Mouse (Mus musculus): ENCODE data around the gene 4933427D14Rik. TPM values are rescaled to one million over a fixed set of nuclear protein-coding genes. Genes with fewer than 3 reads are reported as not detected.
"Not testable (repeated sequence)": the region's sequence is repeated elsewhere in the genome, so short reads cannot be mapped to it uniquely, and the experiment has no call there.

4933427D14Rik gene
- total RNA-seq, 2 experiments from 2014 or later: 19.8 to 26.3 TPM

DNA sequence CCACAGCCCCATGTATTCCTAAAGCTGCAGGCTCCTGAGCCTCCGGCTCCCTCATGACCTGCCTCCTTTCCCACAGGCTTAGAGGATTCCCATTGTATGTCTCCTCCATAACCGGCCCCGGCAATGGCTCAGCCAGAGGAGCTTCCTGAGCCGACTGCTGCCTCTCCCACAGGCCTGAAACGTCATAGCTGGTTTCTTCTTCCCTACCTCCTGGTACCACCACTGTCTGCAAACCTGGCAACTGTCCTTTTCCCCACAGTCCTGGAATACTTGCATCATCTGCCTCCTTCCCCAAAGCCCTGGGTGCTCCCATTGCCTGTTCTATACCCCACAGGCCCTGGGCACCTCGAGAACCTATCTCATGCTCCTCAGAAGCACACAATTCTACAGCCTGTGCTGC lies 2.0 kb downstream of the 4933427D14Rik start:
- no peak for DNase-seq (ENCODE audit: low spot score in 2 of 2)

DNA sequence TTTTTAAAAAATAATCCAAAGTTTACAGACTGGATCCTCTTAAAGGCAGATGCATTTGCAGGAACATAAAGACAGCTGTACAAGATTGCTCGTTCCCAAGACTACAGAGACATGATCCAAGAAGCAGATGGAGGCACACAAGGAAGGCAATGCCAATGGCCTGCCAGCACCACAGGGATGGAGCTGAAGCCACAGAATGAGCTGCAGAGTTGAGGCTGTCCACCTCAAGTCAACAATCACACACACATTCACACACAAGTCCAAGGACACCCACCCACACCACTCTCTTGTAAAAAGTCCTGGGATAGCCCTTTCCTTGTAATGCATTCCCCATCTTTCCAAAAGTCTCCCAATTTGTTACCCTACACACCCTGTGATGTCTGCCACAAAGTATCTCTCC lies 3.8 kb downstream of the 4933427D14Rik start:
- no peak for DNase-seq (ENCODE audit: low spot score in 2 of 2)

DNA sequence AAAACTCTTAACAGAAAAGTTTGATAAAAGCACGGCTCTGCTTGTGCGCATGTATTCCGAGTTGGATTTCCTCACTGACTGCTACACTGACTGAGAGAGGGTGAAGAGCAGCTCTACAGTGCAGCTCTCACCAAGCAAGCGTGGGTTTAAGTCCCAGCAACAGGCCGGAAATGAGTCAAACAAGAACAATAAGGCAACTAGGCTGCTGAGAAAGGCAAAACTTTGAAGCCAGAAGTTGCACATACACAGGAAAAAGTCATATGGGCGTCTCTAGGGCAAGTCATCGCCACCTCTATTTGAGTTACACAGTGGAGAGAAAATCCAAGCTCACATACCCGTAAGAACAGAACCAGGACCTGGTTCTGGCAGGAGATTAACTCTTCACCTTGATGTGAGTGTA lies 10.8 kb downstream of the 4933427D14Rik start:
- no peak for DNase-seq (ENCODE audit: low spot score in 2 of 2)

DNA sequence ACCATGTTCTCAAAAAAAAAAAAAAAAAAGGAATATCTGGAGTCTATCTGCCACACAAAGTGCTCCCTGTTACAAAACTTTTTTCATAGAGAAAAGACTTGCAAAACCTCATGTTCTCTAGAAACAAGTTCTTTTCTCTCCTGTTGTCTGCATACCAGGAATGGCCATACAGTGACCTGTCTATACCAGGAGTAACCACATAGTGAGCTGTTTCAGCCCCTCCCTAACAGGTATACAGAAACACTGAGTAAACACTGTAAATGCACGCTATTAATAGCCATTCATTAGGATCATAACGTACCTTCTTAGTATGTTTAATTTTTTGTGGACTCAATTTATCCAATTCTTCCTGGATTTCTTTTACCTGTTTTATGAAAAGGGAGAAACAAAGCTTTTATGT lies 13.0 kb downstream of the 4933427D14Rik start:
- no peak for DNase-seq (ENCODE audit: low spot score in 2 of 2)

DNA sequence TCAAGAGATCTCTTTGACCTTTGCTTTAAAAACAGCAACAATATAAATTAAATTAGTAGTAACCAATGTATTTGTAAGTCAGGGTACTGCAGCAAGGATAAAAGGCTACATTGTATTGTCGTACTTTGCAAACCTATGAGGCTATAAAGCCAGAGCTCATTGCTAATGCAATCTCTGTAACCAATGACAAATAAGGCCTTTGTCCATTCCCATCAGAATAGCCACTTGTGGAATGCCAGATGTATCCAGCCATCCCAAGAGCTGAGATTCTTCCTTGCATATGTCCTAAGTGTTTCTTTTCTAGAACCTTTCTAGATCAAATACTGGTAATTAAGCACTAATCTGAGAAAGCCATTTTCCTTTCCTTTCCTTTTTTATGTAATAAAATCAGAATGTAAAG lies 16.4 kb downstream of the 4933427D14Rik start:
- no peak for DNase-seq (ENCODE audit: low spot score in 2 of 2)

DNA sequence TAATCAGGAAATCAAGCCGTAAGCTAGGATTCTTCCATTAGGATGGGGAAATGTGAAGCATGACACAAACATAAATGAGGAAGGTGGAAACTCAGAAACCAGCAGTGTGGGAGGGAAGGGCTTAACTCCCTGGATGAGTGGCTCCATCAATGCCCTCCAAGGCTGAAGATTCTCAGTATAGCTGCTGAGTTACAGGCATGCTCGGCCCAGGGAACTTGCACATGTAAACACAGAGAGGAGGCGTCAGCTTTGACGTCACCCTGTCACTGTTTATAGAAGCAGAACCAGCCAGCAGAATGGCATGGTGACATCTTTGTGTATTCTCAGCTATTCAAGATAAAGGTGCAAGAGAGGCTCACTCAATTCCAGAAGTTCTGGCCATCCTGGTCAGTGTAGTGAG lies 23.0 kb downstream of the 4933427D14Rik start:
- no peak for DNase-seq (ENCODE audit: low spot score in 2 of 2)

DNA sequence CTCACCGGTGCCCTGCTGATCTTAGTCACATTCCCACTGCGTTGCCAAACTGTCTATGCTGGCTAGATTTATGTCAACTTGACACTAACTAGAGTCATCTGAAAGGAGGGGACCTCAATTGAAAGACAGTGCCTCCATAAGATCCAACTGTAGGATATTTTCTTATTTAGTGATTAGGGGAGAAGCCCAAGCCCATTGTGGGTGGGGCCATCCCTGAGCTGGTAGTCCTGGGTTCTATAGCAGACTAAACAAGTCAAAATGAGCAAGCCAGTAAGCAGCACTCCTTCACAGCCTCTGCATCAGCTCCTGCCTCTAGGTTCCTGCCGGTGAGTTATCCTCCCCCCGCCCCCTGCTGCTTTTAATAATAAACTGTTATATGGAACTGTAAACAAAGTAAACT lies 26.1 kb downstream of the 4933427D14Rik start:
- DNase-seq (ENCODE audit: low spot score in 2 of 2): no peak

DNA sequence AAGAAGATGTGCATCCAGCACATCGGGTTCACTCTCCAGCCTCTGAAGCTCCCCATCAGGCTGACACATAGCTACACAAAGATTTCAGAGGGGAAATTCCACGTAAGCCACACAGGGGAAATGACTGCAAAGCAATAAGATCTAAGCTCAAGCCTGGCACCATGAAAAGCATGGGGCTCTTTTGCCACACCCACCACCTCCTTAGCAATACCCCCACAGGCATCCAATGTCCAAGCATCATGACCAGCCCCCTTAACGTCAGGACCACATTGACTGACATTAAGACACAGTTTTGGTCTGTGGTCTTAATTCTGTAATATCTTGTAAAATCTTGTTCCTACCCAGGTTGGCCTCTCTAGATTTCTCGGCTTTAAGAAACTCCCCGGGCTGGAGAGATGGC lies 26.7 kb downstream of the 4933427D14Rik start:
- DNase-seq (ENCODE audit: low spot score in 2 of 2): no peak

DNA sequence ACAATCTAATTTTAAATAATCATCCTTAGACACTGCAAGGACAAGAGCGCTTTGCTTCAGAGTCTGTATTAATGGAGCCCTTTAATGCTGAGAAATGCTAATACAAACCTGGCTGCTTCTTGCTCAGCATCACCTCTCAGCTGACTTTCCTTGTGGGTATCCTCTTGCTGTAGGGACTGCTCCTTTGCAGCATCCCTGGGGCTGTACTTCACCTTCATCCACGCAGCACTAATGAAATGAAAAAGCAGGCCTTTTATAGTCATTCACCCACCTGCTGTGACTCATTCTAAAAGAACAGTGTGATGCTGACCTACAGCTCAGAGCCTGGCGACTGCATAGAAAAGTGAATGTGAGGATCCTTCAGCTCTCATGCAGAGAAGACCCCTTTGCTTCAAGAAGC lies 30.7 kb downstream of the 4933427D14Rik start:
- DNase-seq (ENCODE audit: low spot score in 2 of 2): no peak

DNA sequence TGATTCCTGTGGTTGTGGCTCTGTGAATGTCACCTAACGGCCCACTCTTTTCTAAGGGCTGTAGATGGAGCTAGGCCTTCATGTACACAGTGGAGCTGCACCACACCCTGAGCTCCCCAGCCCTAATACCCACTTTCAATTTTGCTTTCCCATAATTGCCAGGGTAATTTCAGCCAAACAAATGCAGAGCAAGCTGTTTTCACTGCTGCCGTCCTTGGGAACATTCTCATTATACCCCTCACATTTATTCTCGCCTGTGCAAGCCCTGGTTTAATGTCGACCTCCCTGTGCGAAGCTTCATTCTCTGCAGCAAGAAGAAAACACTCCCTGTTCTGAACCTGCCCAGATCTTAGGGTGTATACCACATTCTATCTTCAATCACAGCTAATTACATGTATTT lies 31.3 kb downstream of the 4933427D14Rik start:
- DNase-seq (ENCODE audit: low spot score in 2 of 2): peak in 1 of 2 experiments; percentile 45

DNA sequence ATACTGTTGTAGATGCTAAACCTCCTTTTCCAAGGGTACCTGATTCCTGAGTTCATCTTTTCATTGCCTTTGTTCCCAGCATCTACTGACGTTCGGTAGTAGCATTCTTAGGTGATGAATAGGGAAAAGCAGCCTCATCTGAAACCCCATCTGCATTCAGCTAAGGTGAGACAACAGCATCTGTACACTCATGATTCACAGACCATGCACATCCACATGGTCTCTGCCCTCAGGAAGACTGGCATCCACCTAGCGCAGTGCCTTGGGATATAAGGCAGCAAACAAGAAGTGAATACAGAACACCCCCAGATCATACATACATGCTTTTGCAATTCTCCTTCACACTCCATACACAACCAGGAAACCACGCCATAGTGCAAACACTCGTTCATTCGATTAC lies 32.5 kb downstream of the 4933427D14Rik start:
- DNase-seq (ENCODE audit: low spot score in 2 of 2): no peak

DNA sequence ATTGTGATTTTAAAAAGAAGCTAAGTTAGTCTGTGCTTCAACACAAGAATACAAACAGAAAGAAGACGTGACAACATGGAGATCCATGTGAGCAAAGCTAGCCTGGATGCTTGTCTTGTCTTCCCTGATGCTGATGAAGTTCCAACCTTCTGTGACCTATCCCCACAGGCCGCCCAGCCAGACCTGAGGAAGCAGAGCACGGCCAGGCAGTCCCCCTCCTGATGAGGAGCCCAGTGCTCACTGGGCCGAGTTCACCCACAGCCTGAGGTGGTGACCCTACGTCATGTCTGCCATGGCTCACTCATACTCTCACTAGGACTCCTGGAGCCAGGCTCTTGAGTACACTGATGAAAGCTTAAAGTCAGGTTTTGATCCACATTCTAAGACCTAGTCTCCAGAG lies 33.8 kb downstream of the 4933427D14Rik start:
- no peak for DNase-seq (ENCODE audit: low spot score in 2 of 2)

DNA sequence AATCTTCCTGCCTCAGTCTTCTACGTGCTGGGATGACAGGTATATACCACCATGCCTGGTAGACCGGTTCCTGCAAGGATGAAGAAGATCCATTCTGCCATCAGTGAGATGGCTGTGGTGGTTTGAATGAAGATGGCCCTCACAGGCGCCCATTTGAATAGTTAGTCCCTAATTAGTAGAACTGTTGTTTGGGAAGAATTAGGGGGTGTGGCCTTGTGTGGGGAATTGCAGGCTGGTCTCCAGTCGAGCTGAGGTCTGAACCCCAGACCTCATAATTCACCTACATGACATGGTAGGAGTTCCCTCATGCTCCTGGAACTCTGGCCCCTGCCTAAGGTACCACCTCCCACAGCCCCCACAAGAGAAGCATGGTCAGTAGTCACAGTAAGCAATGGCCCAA lies 35.4 kb downstream of the 4933427D14Rik start:
- not testable (repeated sequence) for DNase-seq (ENCODE audit: low spot score in 2 of 2)

DNA sequence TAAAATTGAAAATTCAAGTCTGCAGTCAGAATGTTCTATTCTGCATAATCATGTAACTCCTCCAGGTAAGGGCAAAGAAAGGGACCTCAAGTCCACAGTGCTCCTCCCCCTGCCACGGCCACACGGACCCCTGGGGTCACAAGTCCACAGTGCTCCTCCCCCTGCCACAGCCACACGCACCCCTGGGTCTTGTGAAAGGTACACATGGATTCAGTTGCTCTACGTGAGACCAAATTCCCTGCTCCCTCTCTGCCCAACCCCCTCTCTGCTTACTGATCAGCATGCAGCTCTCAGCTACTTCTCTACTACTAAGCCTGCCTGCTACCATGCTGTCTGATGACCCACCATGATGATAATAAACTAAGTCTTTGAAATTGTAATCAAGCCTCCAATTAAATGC lies 37.4 kb downstream of the 4933427D14Rik start:
- DNase-seq (ENCODE audit: low spot score in 2 of 2): no peak

DNA sequence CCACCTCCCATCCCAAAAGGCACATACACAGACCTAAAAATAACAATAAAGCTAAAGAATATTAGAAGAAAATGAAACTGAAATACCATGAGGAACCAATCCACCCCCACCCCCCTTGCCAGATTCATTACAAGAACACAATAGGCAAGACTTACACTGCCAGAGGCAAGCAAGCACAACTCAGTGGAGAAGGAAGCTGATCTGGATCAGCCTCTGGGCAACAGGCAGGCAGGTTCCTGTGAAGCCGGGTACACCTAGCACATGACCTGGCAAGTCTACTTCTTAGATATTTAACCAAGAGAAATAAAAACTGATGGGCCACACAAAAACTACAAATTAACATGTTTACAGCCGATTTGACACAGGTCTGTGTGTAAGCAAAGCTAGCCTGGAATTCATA lies 44.1 kb downstream of the 4933427D14Rik start:
- no peak for DNase-seq (ENCODE audit: low spot score in 2 of 2)

DNA sequence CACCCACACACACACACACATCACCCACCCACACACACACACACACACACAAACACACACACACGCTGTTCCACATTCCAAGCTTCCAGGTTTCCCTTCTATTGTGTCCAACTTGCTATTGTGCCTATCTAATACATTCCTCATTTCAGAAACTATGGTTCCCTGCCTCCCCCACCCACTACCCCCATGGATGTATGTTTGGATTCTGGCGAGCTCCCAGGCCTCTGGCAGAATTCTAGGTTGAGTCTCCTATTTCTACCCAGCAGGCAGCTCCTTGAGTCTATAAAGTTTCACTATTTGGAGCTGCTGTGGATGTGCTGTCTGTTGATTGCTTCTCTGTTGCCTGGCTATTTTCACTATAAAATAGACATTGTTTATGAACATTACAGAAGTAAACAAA lies 50.6 kb downstream of the 4933427D14Rik start:
- no peak for DNase-seq (ENCODE audit: low spot score in 2 of 2)

DNA sequence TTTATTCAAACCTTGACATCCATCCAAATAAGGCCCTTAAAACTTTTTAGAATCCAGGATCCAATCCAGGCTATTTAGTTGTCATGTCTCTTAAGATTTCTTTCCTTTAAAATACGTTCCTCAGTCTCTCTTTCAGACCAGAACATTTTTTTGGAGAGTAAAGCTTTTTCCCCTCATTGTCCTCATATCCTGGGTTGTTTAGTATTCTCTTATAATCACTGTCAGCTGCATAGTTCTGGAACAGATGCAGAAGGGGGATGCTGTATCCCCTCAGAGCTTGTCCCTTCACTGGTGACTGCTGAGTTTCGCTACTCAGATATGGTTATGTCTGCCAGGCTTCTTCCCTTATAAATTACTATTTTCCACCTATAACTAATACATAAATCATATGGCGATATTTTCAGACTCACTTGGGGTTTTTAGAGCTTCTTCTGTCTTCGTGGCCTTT lies 51.3 kb downstream of the 4933427D14Rik start:
- DNase-seq (ENCODE audit: low spot score in 2 of 2): no peak

DNA sequence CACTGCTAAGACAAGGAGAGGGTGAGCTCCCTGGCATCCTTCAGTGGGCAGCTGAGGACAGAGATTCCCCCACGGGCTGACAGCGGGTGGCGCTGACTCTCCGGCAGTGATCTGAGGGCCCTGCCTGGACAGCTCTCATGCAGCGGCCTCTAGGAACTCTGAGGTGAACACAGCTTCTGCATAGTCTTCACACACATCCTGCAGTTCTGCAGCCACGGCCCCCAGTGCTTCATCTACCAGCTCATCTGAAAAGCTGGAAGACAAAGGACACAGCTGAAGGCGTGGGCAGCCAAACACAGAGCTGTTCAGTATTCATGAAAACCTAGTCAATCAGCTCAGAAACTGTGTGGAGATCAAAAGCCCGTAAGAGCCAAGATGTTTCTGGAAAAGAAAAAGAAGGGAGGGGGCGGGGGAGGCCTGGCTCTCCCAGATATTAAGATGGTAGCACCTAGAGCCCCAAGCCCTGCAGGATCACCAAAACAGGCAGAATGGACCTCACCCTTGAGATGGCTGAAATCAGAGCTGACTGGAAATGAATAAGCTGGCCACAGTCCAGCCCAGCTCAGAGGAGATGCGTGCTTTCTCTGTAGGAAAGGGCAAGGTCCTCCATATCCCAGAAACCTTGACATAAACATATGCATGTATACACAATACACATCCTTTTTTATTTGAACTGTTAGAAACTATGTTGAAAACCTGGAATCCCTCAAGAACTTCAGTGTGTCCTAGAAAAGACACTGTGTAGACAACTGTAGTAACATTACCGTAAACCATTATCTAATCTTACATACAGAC lies 51.9 kb downstream of the 4933427D14Rik start:
- DNase-seq (ENCODE audit: low spot score in 2 of 2): peak; percentile 75 to 87

DNA sequence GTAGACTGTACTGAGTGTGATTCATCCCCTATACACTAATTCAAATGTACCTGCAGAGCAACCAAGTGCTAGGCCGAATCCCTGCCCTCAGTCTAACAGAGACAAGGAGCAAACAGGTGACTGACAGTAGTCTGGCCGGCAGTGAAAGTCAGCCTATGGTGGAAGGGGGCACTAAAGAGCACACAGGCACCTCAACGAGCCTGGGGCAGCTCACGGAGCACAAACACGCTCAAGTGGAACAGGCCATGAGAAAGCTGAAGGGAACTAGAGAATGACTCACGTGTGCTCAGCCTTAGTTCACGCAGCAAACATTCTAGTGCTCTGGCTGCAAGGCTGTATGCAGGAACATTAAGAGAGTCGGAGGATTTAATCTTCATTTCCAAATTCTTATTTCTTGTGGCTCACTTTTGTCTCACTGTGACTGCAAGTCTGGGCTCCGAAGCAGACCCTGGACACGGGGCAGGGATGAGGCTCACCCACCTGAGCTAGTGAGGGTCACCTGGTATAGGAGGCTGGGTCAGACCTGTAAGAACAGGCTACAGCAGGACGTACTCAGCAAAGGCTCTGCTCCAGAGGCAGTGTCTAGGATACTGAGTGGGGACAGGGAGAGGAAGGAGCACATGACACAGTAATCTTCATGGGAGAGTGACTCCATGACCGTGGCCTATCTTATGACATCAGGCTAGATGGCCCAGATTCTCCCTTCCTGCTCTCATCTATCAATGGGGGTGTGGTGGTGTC lies 54.0 kb downstream of the 4933427D14Rik start:
- no peak for DNase-seq (ENCODE audit: low spot score in 2 of 2)

DNA sequence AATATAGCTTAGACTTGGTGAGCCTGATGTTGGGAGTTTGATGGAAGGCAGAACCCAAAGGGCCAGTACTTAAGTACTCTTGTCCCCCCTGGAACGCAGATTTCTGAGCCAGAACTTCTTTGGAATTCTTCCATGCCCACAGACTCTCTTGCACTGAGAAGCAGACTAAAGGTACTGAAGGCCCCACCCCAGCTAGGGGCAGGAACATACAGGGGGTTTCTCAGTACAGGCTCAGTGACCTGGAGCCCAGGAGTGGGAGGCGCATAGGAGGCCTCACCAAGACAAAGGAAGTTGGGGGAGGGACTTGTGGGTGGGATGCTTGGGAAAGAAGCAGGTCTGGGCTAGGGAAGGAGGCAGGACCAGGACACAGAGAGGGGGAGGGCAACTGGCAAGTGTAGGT lies 56.1 kb downstream of the 4933427D14Rik start:
- no peak for DNase-seq (ENCODE audit: low spot score in 2 of 2)

DNA sequence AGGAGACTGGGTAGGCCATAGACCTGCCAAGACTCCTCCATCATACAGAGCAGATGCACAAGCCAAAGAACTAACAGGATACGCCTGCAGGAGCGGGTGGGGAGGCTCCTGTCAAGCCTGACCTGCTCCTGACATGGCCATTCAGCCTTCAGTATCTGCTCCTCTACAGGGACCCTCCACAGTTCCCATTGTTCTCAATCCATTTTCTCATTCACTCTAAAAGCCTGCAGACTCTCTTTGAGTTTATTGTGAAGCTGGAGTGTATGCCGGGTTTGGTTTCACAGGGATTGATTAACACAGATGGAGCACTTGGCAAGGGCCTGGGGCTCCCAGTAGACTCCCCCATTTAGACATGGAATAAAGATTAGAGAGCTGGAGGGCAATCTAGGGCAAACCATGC lies 59.3 kb downstream of the 4933427D14Rik start:
- DNase-seq (ENCODE audit: low spot score in 2 of 2): peak in 1 of 2 experiments; percentile 57

DNA sequence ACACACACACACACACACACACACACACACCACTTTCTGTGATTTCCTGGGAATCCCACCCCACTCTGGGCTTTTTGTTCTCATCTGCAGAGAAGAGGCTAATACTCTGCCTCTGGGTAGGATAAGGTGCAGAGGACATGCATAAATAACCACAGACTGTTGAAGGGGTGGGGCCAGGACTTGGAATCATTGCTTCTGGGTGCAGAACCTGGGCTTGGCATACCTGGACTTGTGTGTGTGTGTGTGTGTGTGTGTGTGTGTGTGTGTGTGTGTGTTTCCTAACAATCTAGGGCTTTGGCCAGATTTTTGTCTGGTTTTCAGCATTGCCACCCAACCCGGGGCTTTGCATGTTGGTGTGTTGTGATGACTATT lies 61.4 kb downstream of the 4933427D14Rik start:
- DNase-seq (ENCODE audit: low spot score in 2 of 2): no peak
